Mouse (Mus musculus) embryonic fibroblast, embryonic 13.5 days (primary cell): ENCODE measurements at regions not wholly inside any gene's neighbourhood (a gene's known extent, or its start where the extent isn't known, plus 50 kb on each side); places are given as distances from the start of the nearest gene placed in this dataset.
"Not testable (repeated sequence)": the region's sequence is repeated elsewhere in the genome, so short reads cannot be mapped to it uniquely, and the experiment has no call there.

Source experiments
- CTCF ChIP-seq: IDR thresholded peaks from 2 replicates; pipeline ENCODE4 v1.5.1; 2011; ENCODE audit warnings: mild to moderate bottlenecking, control low read depth, low read length, moderate library complexity, borderline replicate concordance; ENCODE audit not compliant: insufficient read depth
- POLR2A ChIP-seq: IDR thresholded peaks from 2 replicates; pipeline ENCODE4 v1.6.1; 2011; ENCODE audit warnings: low read depth, mild to moderate bottlenecking, control low read depth, low read length, moderate library complexity

- not testable (repeated sequence) for TF ChIP-seq CTCF, POLR2A
Observed at GRCm38 (mm10) chr16:20833838-20834237, 99.5 kb upstream of the Thpo start.
